Mouse (Mus musculus): ENCODE results near the gene Apoa2.
A peak's percentile ranks its signal among the peaks of the same experiment; 100 is the strongest.

The Apoa2 gene

GRCm38 (mm10) chr1:171224857-171225256 lies at the start of gene Apoa2:
Gene Apoa2, plus strand, starts transcription at chr1:171225054.
- DNase-seq, result no peak

- DNase-seq, result no peak
Measured at GRCm38 (mm10) chr1:171179487-171180171, 45.2 kb upstream of the Apoa2 start.

GRCm38 (mm10) chr1:171183025-171183424 lies 41.8 kb upstream of the Apoa2 start:
- DNase-seq, result no peak

GRCm38 (mm10) chr1:171183620-171184019 lies 41.2 kb upstream of the Apoa2 start:
- DNase-seq, result peak; percentile 35

- peak; percentile 66 for DNase-seq
Measured at GRCm38 (mm10) chr1:171184314-171184713, 40.5 kb upstream of the Apoa2 start.

DNA sequence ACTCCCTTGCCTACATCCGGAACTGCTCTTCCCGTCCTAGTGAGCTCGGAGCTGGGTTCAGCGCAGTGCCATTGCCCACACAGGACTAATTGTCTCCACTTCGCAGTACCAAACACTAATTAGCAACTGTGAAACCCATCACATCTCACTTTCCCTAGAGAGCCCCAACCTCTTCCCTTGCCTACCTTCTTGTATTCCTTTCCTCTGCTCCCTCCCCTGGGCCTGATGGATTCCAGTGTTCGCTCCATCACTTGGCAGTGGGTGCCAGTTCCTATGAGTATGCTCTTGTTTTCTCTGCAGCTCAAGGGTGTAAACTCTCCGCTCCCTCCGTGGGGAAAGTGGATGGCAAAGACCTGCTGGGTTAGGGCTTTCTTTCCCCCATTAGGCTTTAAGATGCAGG lies 39.2 kb upstream of the Apoa2 start:
- no peak for DNase-seq

GRCm38 (mm10) chr1:171187851-171188700 lies 36.8 kb upstream of the Apoa2 start:
- DNase-seq, result no peak

GRCm38 (mm10) chr1:171189046-171189445 lies 35.8 kb upstream of the Apoa2 start:
- DNase-seq, result no peak

DNA sequence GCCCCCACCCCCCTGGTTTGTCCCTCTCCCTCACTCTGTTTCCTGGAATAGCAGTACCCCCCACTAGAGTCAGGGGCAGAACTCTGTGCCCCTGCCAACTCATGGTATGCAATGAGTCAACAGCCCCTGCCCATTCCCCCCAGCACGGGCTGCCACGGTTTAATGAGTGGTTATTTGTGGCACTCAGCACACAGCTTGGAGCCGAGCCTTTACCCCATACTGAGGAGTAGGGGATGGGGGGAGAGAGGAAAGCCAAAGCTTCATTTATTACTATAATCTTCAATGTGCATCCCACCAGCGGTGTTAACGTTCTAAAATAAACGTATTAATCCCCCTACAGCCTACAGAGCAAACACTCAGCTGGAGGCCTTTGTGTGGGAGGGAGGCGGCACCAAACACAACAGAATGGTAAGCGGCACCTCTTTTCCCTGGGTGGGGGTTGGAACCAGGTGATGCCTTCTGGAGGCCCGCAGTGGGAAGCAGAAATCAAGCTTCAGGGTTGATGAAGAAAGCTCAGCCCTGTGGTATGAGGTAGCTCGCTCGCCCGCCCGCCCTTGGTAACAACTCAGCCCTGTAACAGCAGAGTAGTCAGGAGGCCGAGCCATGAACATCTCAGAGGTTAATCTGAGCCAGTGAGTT lies 35.3 kb upstream of the Apoa2 start:
- DNase-seq, result no peak

DNA sequence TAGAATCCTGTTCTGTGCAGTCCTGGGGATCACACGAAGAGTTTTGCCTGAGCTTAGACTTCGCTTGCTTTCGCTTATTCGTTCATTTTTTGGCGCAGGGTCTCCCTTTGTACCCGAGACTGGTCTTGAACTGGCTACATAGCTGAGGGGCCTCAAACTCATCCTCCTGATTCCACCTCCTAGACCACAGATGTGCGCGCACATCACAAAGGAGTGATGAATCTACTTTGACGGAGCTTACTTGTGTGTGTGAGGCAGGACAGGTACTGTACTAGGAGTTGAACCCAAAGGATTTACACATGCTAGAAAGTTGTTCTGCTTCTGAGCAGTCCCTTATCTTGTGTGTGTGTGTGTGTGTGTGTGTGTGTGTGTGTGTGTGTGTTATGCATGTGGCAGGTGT lies 34.0 kb upstream of the Apoa2 start:
- no peak for DNase-seq

DNA sequence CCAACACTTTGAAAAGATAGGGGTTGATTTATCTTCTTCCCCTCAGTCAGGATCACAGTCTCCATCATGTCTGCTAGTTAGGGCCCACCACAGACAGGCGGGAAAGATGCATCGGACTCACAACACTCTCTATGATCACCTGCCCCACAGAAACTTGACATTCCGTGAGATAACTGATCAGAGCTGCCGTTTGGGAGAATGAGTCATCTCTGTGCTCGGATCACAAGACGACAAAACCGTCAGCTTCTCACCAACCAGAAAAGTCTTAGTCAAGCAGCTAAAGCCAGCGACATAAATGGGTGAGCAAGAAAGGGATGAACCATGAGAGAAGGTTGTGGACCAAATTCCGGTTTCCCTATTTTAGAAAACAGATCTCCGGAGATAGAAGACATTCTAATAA lies 32.6 kb upstream of the Apoa2 start:
- no peak for DNase-seq

GRCm38 (mm10) chr1:171193093-171193840 lies 31.6 kb upstream of the Apoa2 start:
- no peak for DNase-seq

DNA sequence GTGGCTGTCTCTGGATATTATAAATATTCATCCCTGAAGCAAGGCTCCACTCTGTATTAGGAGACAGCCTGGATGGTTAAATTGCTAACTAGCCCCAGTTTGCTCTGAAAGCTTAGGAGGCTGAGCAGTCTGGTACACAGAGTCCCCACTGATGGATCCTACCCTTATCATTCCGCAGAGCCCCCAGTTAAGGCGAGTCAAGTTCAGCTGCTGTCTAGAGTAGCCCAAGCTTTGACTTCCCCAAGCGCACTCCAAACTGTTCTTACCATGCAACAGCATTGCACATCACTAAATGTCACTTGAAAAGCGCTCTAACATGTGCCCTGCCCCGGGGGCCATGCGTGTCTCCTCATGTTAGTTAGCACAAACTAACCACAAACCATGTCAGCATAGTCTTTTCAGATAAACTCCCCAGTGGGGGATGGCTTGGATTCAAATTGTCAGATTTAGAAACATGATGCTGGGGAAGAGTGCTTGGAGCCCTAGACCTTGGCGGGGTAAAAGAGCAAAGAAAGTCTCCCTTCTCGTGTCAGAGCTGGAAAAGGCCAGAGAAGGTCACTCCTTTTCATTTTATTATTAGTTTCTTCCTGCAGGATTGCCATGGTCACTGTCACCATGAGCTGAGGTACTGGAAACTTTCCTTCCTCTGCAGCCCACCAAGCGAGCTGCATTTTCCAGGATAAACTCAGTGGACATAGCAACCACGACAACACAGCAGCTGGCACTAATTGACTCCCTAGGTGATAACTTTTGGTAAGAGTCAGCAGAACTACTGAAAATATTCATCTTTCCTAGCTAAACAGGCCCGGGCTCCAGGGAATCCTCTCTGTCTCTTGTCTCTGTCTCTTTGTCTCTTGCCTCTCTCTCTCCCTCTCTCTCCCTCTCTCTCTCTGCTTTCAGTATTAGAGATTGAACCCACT lies 30.7 kb upstream of the Apoa2 start:
- no peak for DNase-seq

DNA sequence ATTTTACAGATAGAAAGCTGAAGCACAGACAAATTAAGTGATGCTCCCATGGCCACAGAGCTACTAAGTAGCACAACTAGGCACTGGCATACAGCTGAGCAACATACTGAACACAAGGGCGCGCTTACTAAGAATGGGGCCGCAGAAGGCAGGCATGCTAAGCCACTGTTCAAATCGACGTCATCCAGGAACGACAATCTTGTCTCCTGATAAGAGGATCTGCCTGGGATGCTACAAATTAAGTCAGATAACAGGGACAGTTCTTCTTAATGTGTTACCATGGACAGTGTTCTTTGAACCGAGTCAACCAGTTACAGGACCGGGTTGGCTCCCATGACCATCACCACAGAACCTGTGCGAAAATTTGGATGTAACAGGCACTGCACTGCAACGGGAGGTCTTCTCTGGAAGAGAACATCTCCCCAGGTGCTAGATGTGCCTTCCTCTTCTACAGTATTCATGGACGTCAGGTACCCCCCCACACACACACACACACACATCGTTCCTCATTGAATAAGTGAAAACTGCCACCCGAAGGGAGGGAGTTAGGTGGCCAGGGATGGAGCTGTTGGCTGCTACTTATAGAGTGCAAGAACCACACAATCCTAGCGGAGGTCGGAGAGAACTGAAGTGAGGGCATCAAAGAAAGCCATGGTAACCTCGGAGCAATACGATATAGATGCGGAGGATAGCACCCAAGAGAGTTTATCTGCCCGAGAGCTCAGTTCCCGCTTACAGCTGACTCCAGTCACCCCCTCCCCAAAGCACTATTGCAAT lies 29.6 kb upstream of the Apoa2 start:
- DNase-seq, result no peak

- peak; percentile 57 for DNase-seq
Measured at GRCm38 (mm10) chr1:171195887-171196397, 28.9 kb upstream of the Apoa2 start, which contains the start of gene Pcp4l1. Gene Pcp4l1, minus strand, starts transcription at chr1:171196268.

- DNase-seq, result no peak
Measured at GRCm38 (mm10) chr1:171199532-171199931, 25.3 kb upstream of the Apoa2 start.

GRCm38 (mm10) chr1:171200769-171201168 lies 24.1 kb upstream of the Apoa2 start:
- no peak for DNase-seq

GRCm38 (mm10) chr1:171203471-171204248 lies 21.2 kb upstream of the Apoa2 start:
- no peak for DNase-seq

GRCm38 (mm10) chr1:171204249-171204644 lies 20.6 kb upstream of the Apoa2 start:
- no peak for DNase-seq

Measured in lung, postnatal 14 days (tissue).